Mouse (Mus musculus): ENCODE data around the gene Fbxw11. TPM values are rescaled to one million over a fixed set of nuclear protein-coding genes. Genes with fewer than 3 reads are reported as not detected.
A peak's percentile ranks its signal among the peaks of the same experiment; 100 is the strongest.
"Not testable (repeated sequence)": the region's sequence is repeated elsewhere in the genome, so short reads cannot be mapped to it uniquely, and the experiment has no call there.

The Fbxw11 gene
- polyA plus RNA-seq, 1 experiment from 2014 or later = 76.0 TPM

DNA sequence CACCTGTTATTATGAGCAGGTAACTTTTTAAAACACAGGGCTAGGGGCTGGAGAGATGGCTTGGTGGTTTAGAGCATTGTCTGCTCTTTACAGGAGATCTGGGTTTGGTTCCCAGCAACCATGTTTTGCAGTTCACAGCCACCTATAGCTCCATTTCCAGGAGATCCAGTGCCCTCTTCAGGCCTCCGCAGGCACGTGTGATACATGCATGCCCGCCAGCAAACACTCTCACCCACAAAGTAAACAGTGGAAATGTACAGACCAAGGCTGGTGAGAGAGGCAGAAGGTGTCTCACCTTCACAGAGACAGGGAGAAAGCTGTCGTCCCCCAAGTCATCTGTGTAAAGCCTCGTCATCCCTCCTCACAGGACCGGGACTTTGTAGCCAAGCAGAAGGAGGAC is 30.2 kb upstream of the Fbxw11 start:
- Histone ChIP-seq H3K4me3 (no peak overlapping the region), H3K27me3 (replicated peaks) (no peaks in the 10 kb centered on the region), H3K4me1 (replicated peaks) (peaks cover 10% of the 10 kb centered on the region), H3K27ac (ENCODE audit: poor library complexity, severe bottlenecking) (no peak overlapping the region), H3K36me3 (no peaks in the 10 kb centered on the region), H3K4me2 (no peak overlapping the region), H3K9ac (no peak overlapping the region), H3K9me3 (replicated peaks) (no peaks in the 10 kb centered on the region)
- ATAC-seq (ENCODE audit: insufficient number of reproducible peaks, low FRiP score) = no peak
- WGBS = 80% methylated on average over 6 of the region's 6 CpGs

DNA sequence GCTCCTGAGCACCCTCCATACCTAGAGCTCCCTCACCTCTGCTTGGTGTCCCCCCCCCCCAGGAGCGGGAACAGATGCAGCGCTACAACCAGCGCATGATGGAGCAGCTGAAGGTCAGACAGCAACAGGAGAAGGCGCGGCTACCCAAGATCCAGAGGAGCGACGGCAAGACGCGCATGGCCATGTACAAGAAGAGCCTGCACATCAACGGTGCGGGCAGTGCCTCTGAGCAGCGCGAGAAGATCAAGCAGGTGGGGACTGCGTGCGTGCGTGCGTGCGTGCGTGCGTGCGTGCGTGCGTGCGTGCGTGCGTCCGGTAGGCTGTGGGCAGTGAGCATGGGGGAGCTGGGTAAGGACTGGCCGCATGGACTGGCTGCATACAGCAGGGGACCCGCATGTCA is 28.1 kb upstream of the Fbxw11 start:
- Histone ChIP-seq H3K36me3 (no peaks in the 10 kb centered on the region), H3K27ac (ENCODE audit: poor library complexity, severe bottlenecking) (no peak overlapping the region), H3K4me1 (replicated peaks) (peaks cover 28% of the 10 kb centered on the region), H3K4me3 (no peak overlapping the region), H3K4me2 (no peak overlapping the region), H3K9me3 (replicated peaks) (no peaks in the 10 kb centered on the region), H3K27me3 (replicated peaks) (no peaks in the 10 kb centered on the region), H3K9ac (no peak overlapping the region)
- ATAC-seq (ENCODE audit: insufficient number of reproducible peaks, low FRiP score) = no peak
- WGBS = 95% methylated on average over 29 of the region's 29 CpGs

DNA sequence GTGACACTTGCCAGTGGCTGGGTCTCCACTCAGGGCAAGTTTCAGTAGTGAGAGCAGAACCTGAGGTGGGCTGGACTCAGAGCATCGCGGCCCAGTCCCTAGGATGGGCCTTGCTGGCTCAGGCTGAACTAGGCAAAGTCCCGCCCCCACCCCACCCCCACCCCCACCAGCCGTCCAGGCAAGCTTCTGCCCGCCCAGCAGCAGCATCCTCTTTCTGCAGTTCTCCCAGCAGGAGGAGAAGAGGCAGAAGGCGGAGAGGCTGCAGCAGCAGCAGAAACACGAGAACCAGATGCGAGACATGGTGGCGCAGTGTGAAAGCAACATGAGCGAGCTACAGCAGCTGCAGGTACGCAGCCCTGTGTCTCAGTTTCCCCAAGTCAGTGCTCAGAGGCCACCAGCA is 27.0 kb upstream of the Fbxw11 start:
- Histone ChIP-seq H3K4me2 (peak overlapping the region; percentile 45), H3K27ac (ENCODE audit: poor library complexity, severe bottlenecking) (0 out of 2 replicates have a peak overlapping the region, but pooled peaks have one; percentile 19), H3K9me3 (replicated peaks) (no peaks in the 10 kb centered on the region), H3K27me3 (replicated peaks) (no peaks in the 10 kb centered on the region), H3K4me3 (no peak overlapping the region), H3K4me1 (replicated peaks) (peaks cover 35% of the 10 kb centered on the region), H3K9ac (no peak overlapping the region), H3K36me3 (no peaks in the 10 kb centered on the region)
- ATAC-seq (ENCODE audit: insufficient number of reproducible peaks, low FRiP score) = no peak
- 17% methylated on average over 11 of the region's 11 CpGs for WGBS

DNA sequence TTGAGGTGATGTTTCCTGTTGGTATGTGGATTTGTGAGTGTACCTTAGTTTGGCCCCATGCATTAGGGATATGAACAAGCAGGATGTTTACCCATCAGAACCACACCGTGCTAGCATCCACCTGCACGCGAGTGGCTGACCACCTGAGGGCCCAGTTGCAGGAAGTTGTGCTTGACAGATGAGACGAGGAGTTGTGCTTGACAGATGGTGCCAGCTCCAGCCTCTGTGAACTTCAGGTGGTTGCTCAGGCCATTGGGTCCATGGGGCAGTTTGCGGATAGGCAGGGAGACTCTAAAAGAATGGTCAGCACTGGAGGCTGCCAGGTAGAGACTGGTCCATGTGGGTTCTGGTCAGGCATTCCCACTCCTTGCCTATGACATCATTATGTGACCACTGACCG is 26.4 kb upstream of the Fbxw11 start:
- H3K27ac ChIP-seq (ENCODE audit: poor library complexity, severe bottlenecking) = no peak overlapping the region
- H3K9ac ChIP-seq = no peak overlapping the region
- peak overlapping the region; percentile 45; the same call in 1 of the 2 replicates for H3K4me2 ChIP-seq
- no peaks in the 10 kb centered on the region for H3K27me3 ChIP-seq (replicated peaks)
- no peaks in the 10 kb centered on the region for H3K36me3 ChIP-seq
- 72% methylated on average over 6 of the region's 6 CpGs for WGBS
- peaks cover 35% of the 10 kb centered on the region for H3K4me1 ChIP-seq (replicated peaks)
- no peaks in the 10 kb centered on the region for H3K9me3 ChIP-seq (replicated peaks)
- H3K4me3 ChIP-seq = no peak overlapping the region
- ATAC-seq (ENCODE audit: insufficient number of reproducible peaks, low FRiP score) = no peak

DNA sequence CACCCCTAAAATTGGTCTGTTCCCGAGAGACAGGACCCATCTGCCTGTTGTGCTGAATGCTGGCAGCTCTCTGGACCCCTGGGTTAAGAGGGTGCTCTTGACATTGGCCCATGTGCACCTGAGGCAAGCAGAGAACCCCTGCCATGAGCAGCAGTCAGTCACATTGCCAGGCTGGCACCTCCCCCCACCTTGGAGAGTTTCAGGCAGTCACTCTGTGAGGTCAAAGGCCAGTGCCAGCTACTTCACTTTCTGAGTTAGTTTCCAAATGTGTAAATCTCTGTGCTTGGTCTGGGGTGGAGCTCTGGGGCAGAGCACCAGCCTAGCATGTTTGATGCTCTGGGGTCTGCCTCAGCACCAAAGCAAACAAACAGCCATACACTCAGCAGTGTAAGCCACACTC is 24.5 kb upstream of the Fbxw11 start:
- H3K4me3 ChIP-seq = no peak overlapping the region
- H3K36me3 ChIP-seq = no peaks in the 10 kb centered on the region
- no peak overlapping the region for H3K4me2 ChIP-seq
- peaks cover 40% of the 10 kb centered on the region for H3K4me1 ChIP-seq (replicated peaks)
- H3K9me3 ChIP-seq (replicated peaks) = no peaks in the 10 kb centered on the region
- H3K27me3 ChIP-seq (replicated peaks) = no peaks in the 10 kb centered on the region
- ATAC-seq (ENCODE audit: insufficient number of reproducible peaks, low FRiP score) = no peak
- H3K27ac ChIP-seq (ENCODE audit: poor library complexity, severe bottlenecking) = no peak overlapping the region
- H3K9ac ChIP-seq = no peak overlapping the region
- WGBS = 72% methylated on average over 1 of the region's 1 CpGs

DNA sequence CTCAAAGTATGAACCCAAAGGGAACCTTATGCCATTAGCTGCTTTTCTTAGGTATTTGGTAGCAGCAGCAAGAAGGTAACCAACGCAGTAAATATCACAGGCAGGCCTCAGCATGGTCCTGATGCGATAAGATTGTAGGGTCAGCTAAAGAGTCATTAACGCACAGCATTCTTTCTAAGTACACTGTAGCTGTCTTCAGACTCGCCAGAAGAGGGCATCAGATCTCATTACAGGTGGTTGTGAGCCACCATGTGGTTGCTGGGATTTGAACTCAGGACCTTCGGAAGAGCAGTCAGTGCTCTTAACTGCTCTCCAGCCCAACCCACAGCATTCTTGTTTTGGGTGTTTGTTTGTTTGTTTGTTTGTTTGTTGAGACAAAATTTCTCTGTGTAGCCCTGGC is 23.9 kb upstream of the Fbxw11 start:
- H3K9ac ChIP-seq = not testable (repeated sequence)

DNA sequence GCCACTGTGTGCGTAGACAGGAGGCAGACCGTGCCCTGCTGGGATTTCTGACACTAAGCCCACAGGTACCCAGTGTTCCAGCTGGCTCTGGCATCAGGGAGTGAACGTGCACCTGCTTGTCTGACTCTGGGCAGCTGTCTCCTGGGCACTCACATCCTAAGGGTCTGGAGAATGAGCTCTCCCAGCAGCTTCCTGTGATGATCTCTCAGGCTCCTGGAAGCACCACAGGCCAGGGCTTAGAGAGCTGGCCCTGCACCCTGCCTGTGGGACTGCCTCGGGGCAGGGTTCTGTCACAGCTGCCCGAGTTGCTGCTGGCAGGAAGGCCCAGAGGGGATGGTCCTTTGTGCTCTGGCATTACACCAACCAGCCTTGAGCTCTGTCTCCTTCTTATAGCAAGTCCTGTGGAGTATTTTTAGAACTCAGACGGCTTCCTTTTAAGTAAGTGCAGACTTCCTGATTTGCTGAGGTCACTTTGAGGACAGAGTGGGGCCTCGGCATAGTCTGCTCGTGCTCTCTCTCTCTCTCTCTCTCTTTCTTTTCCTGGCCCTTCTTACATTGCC is 23.2 kb upstream of the Fbxw11 start:
- no peaks in the 10 kb centered on the region for H3K27me3 ChIP-seq (replicated peaks)
- no peaks in the 10 kb centered on the region for H3K36me3 ChIP-seq
- H3K9me3 ChIP-seq (replicated peaks) = no peaks in the 10 kb centered on the region
- peaks cover 40% of the 10 kb centered on the region for H3K4me1 ChIP-seq (replicated peaks)
- peak overlapping the region; percentile 66 for H3K9ac ChIP-seq
- peak overlapping the region; percentile 99 for H3K27ac ChIP-seq (ENCODE audit: poor library complexity, severe bottlenecking)
- peak; percentile 75 for ATAC-seq (ENCODE audit: insufficient number of reproducible peaks, low FRiP score)
- WGBS = 19% methylated on average over 8 of the region's 8 CpGs
- H3K4me2 ChIP-seq = peak overlapping the region; percentile 23; the same call in 1 of the 2 replicates
- H3K4me3 ChIP-seq = no peak overlapping the region

More for the DNA sequence above, 23.9 kb upstream of the Fbxw11 start:
- not testable (repeated sequence) for H3K27me3 ChIP-seq (replicated peaks); H3K36me3 ChIP-seq; H3K4me3 ChIP-seq; ATAC-seq (ENCODE audit: insufficient number of reproducible peaks, low FRiP score); H3K4me2 ChIP-seq; H3K9me3 ChIP-seq (replicated peaks)
- 78% methylated on average over 5 of the region's 5 CpGs for WGBS
- peaks cover 40% of the 10 kb centered on the region for H3K4me1 ChIP-seq (replicated peaks)
- H3K27ac ChIP-seq (ENCODE audit: poor library complexity, severe bottlenecking) = peak overlapping the region; percentile 99

DNA sequence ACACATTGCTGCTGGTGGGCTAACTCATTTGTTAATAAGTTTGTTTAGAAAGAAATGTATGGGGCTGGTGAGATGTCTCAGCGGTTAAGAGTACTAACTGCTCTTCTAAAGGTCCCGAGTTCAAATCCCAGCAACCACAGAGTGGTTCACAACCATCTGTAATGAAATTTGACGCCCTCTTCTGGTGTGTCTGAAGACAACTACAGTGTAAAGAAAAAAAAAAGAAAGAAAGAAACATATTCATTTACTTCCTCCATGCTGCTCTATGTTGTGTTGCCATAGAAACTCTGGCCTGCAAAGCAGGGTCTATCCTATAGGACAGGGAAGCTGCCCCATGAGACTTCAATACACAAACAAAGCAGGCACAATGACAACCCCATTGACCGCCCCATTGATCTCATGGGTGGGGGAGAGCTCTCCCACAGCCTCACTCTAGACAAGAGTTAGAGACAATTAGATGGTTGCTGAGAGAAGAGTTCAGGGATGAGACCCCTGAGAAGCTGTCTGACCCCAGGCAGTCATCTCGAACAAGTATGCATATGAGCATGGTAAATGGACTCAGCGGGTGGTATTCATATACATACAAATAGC is 22.6 kb upstream of the Fbxw11 start:
- Histone ChIP-seq H3K9ac (no peak overlapping the region), H3K4me3 (no peak overlapping the region), H3K27me3 (replicated peaks) (no peaks in the 10 kb centered on the region), H3K4me1 (replicated peaks) (peaks cover 40% of the 10 kb centered on the region), H3K27ac (ENCODE audit: poor library complexity, severe bottlenecking) (peak overlapping the region; percentile 99), H3K36me3 (no peaks in the 10 kb centered on the region), H3K9me3 (replicated peaks) (no peaks in the 10 kb centered on the region), H3K4me2 (no peak overlapping the region)
- 78% methylated on average over 6 of the region's 6 CpGs for WGBS
- no peak for ATAC-seq (ENCODE audit: insufficient number of reproducible peaks, low FRiP score)

DNA sequence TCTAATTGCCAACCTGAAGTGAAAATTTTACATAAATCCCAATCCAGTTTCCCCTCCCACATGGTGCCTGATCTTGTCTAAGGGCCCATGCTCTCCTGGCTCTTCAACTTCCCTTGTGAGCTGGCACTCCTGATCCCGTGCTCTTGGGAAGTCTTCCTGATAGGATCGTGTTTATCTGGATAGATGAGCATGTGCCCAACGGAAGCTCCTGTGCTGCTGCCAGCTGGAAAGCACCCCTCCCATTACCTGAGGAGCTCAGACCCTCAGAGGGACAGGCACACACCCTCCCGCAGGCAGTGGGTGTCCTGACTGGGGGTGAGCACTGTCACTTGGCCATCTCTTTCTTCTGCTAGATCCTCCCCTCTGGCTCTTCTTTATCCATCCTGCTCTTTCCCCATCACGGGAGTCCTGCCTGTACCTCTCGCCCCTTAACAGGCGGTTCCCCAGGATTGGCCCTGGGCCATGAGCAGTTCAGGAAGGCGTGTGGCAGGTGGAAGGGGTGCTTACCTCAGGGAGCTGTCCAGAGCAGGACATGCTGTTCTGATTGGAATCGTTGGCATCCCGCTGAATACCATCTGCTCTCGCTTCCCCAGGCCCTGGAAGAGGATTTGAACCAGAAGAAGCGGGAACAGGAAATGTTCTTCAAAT is 20.6 kb upstream of the Fbxw11 start:
- H3K9ac ChIP-seq = no peak overlapping the region
- no peak overlapping the region for H3K4me2 ChIP-seq
- H3K36me3 ChIP-seq = no peaks in the 10 kb centered on the region
- no peak overlapping the region for H3K4me3 ChIP-seq
- H3K9me3 ChIP-seq (replicated peaks) = no peaks in the 10 kb centered on the region
- 66% methylated on average over 12 of the region's 12 CpGs for WGBS
- no peak overlapping the region for H3K27ac ChIP-seq (ENCODE audit: poor library complexity, severe bottlenecking)
- no peak for ATAC-seq (ENCODE audit: insufficient number of reproducible peaks, low FRiP score)
- no peaks in the 10 kb centered on the region for H3K27me3 ChIP-seq (replicated peaks)
- peaks cover 30% of the 10 kb centered on the region for H3K4me1 ChIP-seq (replicated peaks)

DNA sequence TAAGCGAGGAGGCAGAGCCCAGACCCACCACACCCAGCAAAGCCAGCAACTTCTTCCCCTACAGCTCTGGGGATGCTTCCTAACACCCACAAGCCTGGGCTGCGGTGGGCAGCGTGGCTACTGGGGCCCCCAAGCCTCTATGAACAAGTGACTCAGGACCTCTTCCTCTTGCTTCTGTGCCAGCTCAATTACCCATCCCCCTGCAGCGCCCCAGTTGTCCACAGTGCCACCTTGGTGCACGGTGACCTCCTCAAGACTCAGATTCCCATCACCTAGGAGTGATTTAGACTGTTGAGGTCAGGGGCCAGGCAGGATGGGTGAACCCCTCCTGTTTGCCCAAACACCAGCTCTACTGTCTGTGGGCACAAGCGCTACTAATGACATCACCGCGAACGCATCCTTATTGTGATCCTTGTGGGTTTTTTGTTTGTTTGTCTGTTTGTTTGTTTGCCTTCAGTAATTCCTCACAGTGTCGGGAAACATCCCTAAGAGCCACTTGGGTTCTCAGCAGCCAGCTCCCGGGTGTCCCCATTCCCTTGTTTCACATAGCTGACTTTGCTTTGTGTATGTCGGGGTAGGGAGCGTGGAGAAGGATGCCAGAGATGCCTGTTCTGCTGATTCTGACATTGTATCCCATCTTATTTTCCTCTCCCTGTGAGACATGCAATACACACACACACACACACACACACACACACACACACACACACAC is 19.9 kb upstream of the Fbxw11 start:
- no peaks in the 10 kb centered on the region for H3K36me3 ChIP-seq
- no peak overlapping the region for H3K4me3 ChIP-seq
- WGBS = 80% methylated on average over 13 of the region's 13 CpGs
- peaks cover 30% of the 10 kb centered on the region for H3K4me1 ChIP-seq (replicated peaks)
- H3K27ac ChIP-seq (ENCODE audit: poor library complexity, severe bottlenecking) = no peak overlapping the region
- no peak overlapping the region for H3K4me2 ChIP-seq
- H3K27me3 ChIP-seq (replicated peaks) = no peaks in the 10 kb centered on the region
- no peak for ATAC-seq (ENCODE audit: insufficient number of reproducible peaks, low FRiP score)
- no peaks in the 10 kb centered on the region for H3K9me3 ChIP-seq (replicated peaks)
- no peak overlapping the region for H3K9ac ChIP-seq

DNA sequence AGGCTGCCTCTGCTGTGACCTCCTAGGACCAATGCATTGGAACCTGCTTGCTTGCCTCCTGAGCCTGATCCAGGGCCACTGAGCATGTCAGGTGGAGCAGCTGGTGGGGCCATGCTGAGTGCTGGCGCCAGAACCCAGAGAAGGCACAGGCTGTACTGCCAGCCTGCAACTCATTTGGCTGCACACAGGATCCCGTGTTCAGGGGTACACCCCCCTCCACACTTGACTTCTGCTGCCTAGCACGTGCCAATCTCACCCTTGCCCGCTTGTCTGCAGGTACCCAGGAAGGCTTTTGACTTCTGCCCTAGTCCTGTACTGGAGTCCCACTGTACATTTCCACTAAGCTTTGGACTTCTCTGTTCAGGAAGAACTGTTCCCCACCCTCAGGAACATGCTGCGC is 19.3 kb upstream of the Fbxw11 start:
- H3K9me3 ChIP-seq (replicated peaks) = no peaks in the 10 kb centered on the region
- H3K27ac ChIP-seq (ENCODE audit: poor library complexity, severe bottlenecking) = no peak overlapping the region
- H3K9ac ChIP-seq = no peak overlapping the region
- H3K4me2 ChIP-seq = no peak overlapping the region
- no peaks in the 10 kb centered on the region for H3K36me3 ChIP-seq
- peaks cover 24% of the 10 kb centered on the region for H3K4me1 ChIP-seq (replicated peaks)
- no peaks in the 10 kb centered on the region for H3K27me3 ChIP-seq (replicated peaks)
- ATAC-seq (ENCODE audit: insufficient number of reproducible peaks, low FRiP score) = no peak
- 81% methylated on average over 5 of the region's 5 CpGs for WGBS
- no peak overlapping the region for H3K4me3 ChIP-seq

Data from heart, embryonic 12.5 days (tissue).